Mouse (Mus musculus): ENCODE measurements at regions not wholly inside any gene's neighbourhood (a gene's known extent, or its start where the extent isn't known, plus 50 kb on each side); places are given as distances from the start of the nearest gene placed in this dataset.
"Not testable (repeated sequence)": the region's sequence is repeated elsewhere in the genome, so short reads cannot be mapped to it uniquely, and the experiment has no call there.

GRCm38 (mm10) chr14:14520195-14520594 lies 119.1 kb downstream of the Olfr721-ps1 start:
- Histone ChIP-seq H3K4me1 (replicated peaks) (0 out of 2 replicates have a peak, but pooled peaks cover 3% of the 10 kb centered on the region), H3K27ac (no peak overlapping the region)
- ATAC-seq (ENCODE audit: low FRiP score): no peak

GRCm38 (mm10) chr14:14521331-14521730 lies 120.2 kb downstream of the Olfr721-ps1 start:
- H3K4me2 ChIP-seq; H3K4me1 ChIP-seq (replicated peaks); H3K9me3 ChIP-seq; H3K27ac ChIP-seq; H3K4me3 ChIP-seq; H3K27me3 ChIP-seq; H3K9ac ChIP-seq; H3K36me3 ChIP-seq; ATAC-seq (ENCODE audit: low FRiP score): not testable (repeated sequence)
- 67% methylated on average over 6 of the region's 6 CpGs for WGBS

More at GRCm38 (mm10) chr14:14520195-14520594, 119.1 kb downstream of the Olfr721-ps1 start:
- no peaks in the 10 kb centered on the region for H3K9me3 ChIP-seq
- no peaks in the 10 kb centered on the region for H3K36me3 ChIP-seq
- no peak overlapping the region for H3K4me3 ChIP-seq
- H3K4me2 ChIP-seq: no peak overlapping the region
- H3K27me3 ChIP-seq: no peaks in the 10 kb centered on the region
- H3K9ac ChIP-seq: no peak overlapping the region

- ATAC-seq (ENCODE audit: low FRiP score): no peak
- Histone ChIP-seq H3K9ac (no peak overlapping the region), H3K36me3 (no peaks in the 10 kb centered on the region), H3K27ac (no peak overlapping the region), H3K4me1 (replicated peaks) (no peaks in the 10 kb centered on the region), H3K4me3 (no peak overlapping the region), H3K27me3 (no peaks in the 10 kb centered on the region), H3K4me2 (no peak overlapping the region), H3K9me3 (no peaks in the 10 kb centered on the region)
- 95% methylated on average over 4 of the region's 4 CpGs for WGBS
These were observed 124.1 kb downstream of the Olfr721-ps1 start for GRCm38 (mm10) chr14:14525225-14525624.

- WGBS: 87% methylated on average over 1 of the region's 1 CpGs
- Histone ChIP-seq H3K4me2 (no peak overlapping the region), H3K9me3 (no peaks in the 10 kb centered on the region), H3K27ac (no peak overlapping the region), H3K36me3 (no peaks in the 10 kb centered on the region), H3K4me3 (no peak overlapping the region), H3K9ac (no peak overlapping the region), H3K4me1 (replicated peaks) (no peaks in the 10 kb centered on the region), H3K27me3 (no peaks in the 10 kb centered on the region)
- no peak for ATAC-seq (ENCODE audit: low FRiP score)
These were observed 127.3 kb downstream of the Olfr721-ps1 start for GRCm38 (mm10) chr14:14528437-14528836.

- Histone ChIP-seq H3K4me2 (no peak overlapping the region), H3K9me3 (no peaks in the 10 kb centered on the region), H3K4me3 (no peak overlapping the region), H3K27me3 (no peaks in the 10 kb centered on the region), H3K9ac (no peak overlapping the region), H3K27ac (no peak overlapping the region), H3K4me1 (replicated peaks) (no peaks in the 10 kb centered on the region), H3K36me3 (no peaks in the 10 kb centered on the region)
- ATAC-seq (ENCODE audit: low FRiP score): no peak
These were observed 140.1 kb downstream of the Olfr721-ps1 start for GRCm38 (mm10) chr14:14541206-14541605.

- Histone ChIP-seq H3K36me3 (no peaks in the 10 kb centered on the region), H3K4me1 (replicated peaks) (no peaks in the 10 kb centered on the region), H3K9ac (no peak overlapping the region), H3K4me3 (no peak overlapping the region), H3K27ac (no peak overlapping the region), H3K27me3 (no peaks in the 10 kb centered on the region), H3K9me3 (no peaks in the 10 kb centered on the region), H3K4me2 (no peak overlapping the region)
- no peak for ATAC-seq (ENCODE audit: low FRiP score)
- 79% methylated on average over 3 of the region's 3 CpGs for WGBS
These were observed 140.6 kb downstream of the Olfr721-ps1 start for GRCm38 (mm10) chr14:14541705-14542104.

GRCm38 (mm10) chr14:14544236-14544635 lies 143.1 kb downstream of the Olfr721-ps1 start:
- H3K36me3 ChIP-seq: no peaks in the 10 kb centered on the region
- no peak for ATAC-seq (ENCODE audit: low FRiP score)
- WGBS: 77% methylated on average over 7 of the region's 7 CpGs

GRCm38 (mm10) chr14:14552201-14552600 lies 149.9 kb upstream of the Slc4a7 start:
- Histone ChIP-seq H3K36me3 (no peaks in the 10 kb centered on the region), H3K4me3 (no peak overlapping the region), H3K9me3 (no peaks in the 10 kb centered on the region), H3K27ac (no peak overlapping the region), H3K9ac (no peak overlapping the region), H3K4me2 (no peak overlapping the region), H3K27me3 (no peaks in the 10 kb centered on the region), H3K4me1 (replicated peaks) (no peaks in the 10 kb centered on the region)
- no peak for ATAC-seq (ENCODE audit: low FRiP score)
- 79% methylated on average over 2 of the region's 2 CpGs for WGBS

More at GRCm38 (mm10) chr14:14544236-14544635, 143.1 kb downstream of the Olfr721-ps1 start:
- Histone ChIP-seq H3K4me1 (replicated peaks) (no peaks in the 10 kb centered on the region), H3K27me3 (no peaks in the 10 kb centered on the region), H3K4me3 (no peak overlapping the region), H3K9ac (no peak overlapping the region), H3K27ac (no peak overlapping the region), H3K9me3 (no peaks in the 10 kb centered on the region), H3K4me2 (no peak overlapping the region)

- no peak overlapping the region for H3K4me3 ChIP-seq
- WGBS: 67% methylated on average over 4 of the region's 4 CpGs
- no peaks in the 10 kb centered on the region for H3K4me1 ChIP-seq (replicated peaks)
- no peaks in the 10 kb centered on the region for H3K9me3 ChIP-seq
- no peak overlapping the region for H3K27ac ChIP-seq
- ATAC-seq (ENCODE audit: low FRiP score): no peak
- no peaks in the 10 kb centered on the region for H3K27me3 ChIP-seq
- no peak overlapping the region for H3K4me2 ChIP-seq
- H3K36me3 ChIP-seq: no peaks in the 10 kb centered on the region
- H3K9ac ChIP-seq: no peak overlapping the region
These were observed 127.2 kb upstream of the Slc4a7 start for GRCm38 (mm10) chr14:14574851-14575250.

- Histone ChIP-seq H3K36me3 (no peaks in the 10 kb centered on the region), H3K9ac (no peak overlapping the region), H3K9me3 (no peaks in the 10 kb centered on the region), H3K4me1 (replicated peaks) (no peaks in the 10 kb centered on the region), H3K4me3 (no peak overlapping the region), H3K27ac (no peak overlapping the region), H3K27me3 (no peaks in the 10 kb centered on the region), H3K4me2 (no peak overlapping the region)
- ATAC-seq (ENCODE audit: low FRiP score): no peak
- WGBS: 88% methylated on average over 2 of the region's 2 CpGs
These were observed 110.1 kb upstream of the Slc4a7 start for GRCm38 (mm10) chr14:14591939-14592338.

- H3K4me1 ChIP-seq (replicated peaks): no peaks in the 10 kb centered on the region
- H3K27ac ChIP-seq: no peak overlapping the region
- no peaks in the 10 kb centered on the region for H3K27me3 ChIP-seq
- 87% methylated on average over 6 of the region's 6 CpGs for WGBS
- no peaks in the 10 kb centered on the region for H3K36me3 ChIP-seq
- H3K4me3 ChIP-seq: no peak overlapping the region
- H3K9me3 ChIP-seq: no peaks in the 10 kb centered on the region
- no peak for ATAC-seq (ENCODE audit: low FRiP score)
- H3K4me2 ChIP-seq: no peak overlapping the region
- no peak overlapping the region for H3K9ac ChIP-seq
These were observed 107.3 kb upstream of the Slc4a7 start for GRCm38 (mm10) chr14:14594753-14595152.

- H3K36me3 ChIP-seq: no peaks in the 10 kb centered on the region
- WGBS: 92% methylated on average over 3 of the region's 3 CpGs
These were observed 105.8 kb upstream of the Slc4a7 start for GRCm38 (mm10) chr14:14596057-14596809.

GRCm38 (mm10) chr14:14599586-14599985 lies 102.5 kb upstream of the Slc4a7 start:
- no peak for ATAC-seq (ENCODE audit: low FRiP score)
- Histone ChIP-seq H3K27ac (no peak overlapping the region), H3K4me3 (no peak overlapping the region), H3K4me1 (replicated peaks) (no peaks in the 10 kb centered on the region), H3K9me3 (no peaks in the 10 kb centered on the region), H3K9ac (no peak overlapping the region), H3K36me3 (no peaks in the 10 kb centered on the region), H3K4me2 (no peak overlapping the region), H3K27me3 (no peaks in the 10 kb centered on the region)
- WGBS: 78% methylated on average over 2 of the region's 2 CpGs

More at GRCm38 (mm10) chr14:14596057-14596809, 105.8 kb upstream of the Slc4a7 start:
- Histone ChIP-seq H3K4me2 (no peak overlapping the region), H3K27ac (no peak overlapping the region), H3K9me3 (no peaks in the 10 kb centered on the region), H3K27me3 (no peaks in the 10 kb centered on the region), H3K4me3 (no peak overlapping the region), H3K4me1 (replicated peaks) (no peaks in the 10 kb centered on the region), H3K9ac (no peak overlapping the region)
- no peak for ATAC-seq (ENCODE audit: low FRiP score)
